Mouse (Mus musculus) retina, adult 2 months (tissue): Measurements from ENCODE around the gene Gm49425.

Experiments
- DNase-seq: peaks from one replicate; pipeline ENCODE4 v3.0.0-alpha.2; 2012; ENCODE audit warnings: low read depth, low spot score

Gm49425 gene

GRCm38 (mm10) chr15:101491431-101491830 lies 25.6 kb downstream of the Gm49425 start, which contains the start of gene Krt83:
Gene Krt83, minus strand, starts transcription at chr15:101491512.
- DNase-seq: no peak

DNA sequence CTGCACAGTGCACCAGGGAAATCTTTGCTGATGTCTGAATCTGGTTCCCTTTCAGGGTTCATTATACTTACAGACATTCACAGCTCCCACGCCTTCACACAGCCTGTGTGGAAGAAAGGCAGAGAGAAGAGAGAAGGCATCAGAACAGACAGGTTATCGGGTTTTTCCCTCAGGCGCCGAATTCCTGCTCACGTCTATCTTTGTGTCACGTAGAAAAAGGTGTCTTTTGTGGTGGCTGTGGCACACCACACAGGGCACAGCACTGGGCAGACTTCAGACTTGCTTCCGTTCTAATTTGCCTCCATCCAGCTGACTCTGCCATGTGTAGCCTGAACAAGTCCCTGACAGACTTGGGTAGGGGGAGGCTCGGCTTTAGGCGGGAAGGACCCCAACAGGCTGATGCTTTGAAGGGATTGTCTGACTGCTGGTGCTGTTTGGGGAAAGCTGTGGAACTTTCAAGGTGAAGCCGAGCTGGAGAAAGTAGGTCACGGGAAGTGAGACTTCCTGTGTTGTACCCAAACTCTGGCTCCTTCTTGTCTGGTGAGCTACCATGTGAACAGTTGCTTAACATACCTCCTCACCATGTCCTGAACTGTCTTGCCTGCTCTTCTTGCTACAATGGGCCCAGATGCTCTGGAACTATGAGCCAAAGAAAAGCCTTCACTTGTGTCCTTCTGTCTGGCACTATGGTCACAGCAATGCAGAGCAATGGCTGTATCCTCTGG lies 31.0 kb downstream of the Gm49425 start:
- DNase-seq: no peak

DNA sequence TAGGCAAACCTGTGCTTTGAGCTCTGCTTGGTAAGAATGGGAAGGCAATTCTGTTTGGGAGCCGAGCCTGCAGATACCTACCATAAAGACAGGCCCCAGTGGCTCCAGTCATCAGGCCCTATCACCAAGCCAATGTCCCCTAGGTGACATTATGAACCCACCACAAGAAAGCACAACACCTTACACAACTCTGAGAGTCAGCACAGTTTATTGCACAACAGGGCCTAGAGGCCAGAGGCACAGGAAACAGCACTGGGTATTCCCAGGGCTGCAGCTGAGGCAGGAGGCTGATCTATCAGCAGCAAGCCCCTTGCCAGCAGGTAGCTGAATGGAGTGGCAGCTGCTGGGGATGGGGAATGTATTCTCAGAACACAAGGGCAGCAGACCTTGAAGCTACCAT lies 32.1 kb downstream of the Gm49425 start:
- DNase-seq: no peak

- DNase-seq: no peak
Observed at GRCm38 (mm10) chr15:101483646-101484045, 33.4 kb downstream of the Gm49425 start.

- no peak for DNase-seq
Observed at GRCm38 (mm10) chr15:101482056-101482455, 35.0 kb downstream of the Gm49425 start.

DNA sequence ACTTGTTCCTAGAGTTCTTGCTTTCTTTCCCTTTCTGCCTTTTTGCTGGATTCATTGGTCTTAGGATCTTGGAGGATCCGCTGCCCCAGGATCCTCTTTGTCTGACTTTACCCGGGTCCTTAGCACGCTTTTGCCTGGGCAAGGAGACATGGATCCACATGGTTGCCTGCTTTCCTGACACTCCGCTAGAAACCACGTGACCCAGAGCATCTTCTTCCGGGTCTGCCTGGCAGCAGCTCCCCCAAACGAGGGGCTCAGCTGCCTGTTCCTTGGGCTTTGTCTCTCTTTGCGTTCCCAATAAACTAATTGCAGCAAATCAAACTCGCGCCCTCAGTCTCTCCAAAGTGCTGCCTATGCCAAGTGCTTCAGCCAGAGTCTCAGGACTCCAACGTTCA lies 37.4 kb downstream of the Gm49425 start:
- DNase-seq: no peak

DNA sequence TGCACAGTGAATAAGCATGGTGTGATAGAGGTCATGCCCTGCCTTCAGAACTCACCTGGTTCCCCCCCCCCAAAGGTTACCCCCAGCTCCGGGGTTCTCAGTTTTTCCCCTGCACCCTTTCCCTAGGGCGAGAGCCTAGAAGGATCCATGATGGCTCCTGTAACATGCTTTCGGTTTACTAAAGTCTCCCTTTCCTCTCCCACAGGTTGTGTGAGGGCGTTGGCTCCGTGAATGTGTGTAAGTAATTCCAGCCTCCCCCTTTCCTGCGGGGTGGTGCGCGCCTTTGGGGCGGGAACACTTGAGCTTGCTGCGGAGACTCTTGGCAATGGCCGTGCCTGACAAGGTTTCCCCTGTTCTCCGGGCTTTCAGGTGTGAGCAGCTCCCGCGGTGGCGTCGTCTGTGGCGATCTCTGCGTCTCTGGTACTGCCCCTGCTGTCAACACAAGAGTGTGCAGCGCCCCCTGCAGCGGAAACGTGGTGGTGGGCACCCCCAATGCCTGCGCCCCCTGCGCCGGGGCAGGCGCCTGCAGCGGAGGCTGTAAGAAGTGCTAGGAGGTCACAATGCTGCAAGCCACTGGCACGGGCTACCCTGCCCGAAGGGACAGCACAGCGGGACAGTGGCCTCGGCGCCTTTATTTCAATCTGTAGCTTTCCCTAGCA lies 37.9 kb downstream of the Gm49425 start:
- DNase-seq: no peak

GRCm38 (mm10) chr15:101472952-101473528 lies 44.0 kb downstream of the Gm49425 start, which contains the start of gene Krt86:
Gene Krt86, plus strand, starts transcription at chr15:101473478.
- DNase-seq: no peak

DNA sequence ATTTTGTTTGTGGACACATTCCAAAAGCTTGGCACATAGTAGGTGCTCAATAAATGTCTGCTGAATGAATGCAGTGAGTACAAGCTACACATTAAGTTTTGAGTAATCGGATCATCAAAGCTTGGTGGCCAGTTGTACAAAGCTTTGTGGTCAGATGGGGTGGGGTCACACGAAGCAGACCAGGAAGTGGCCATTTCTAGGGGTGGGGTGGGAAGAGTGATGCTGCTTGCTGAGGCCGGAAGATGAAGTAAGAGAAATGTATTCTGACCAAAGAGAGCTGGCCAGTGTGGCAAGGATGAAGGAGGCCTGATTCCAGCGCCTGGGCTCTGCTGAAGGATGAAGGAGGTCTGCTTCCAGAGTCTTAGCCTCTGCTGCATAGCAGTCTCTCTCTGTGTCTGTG lies 48.0 kb downstream of the Gm49425 start:
- DNase-seq: no peak
